Mouse (Mus musculus) kidney, embryonic 16.5 days (tissue): ENCODE results near the gene Phf21a. TPM values are rescaled to one million over a fixed set of nuclear protein-coding genes. Genes with fewer than 3 reads are reported as not detected.
A peak's percentile ranks its signal among the peaks of the same experiment; 100 is the strongest.
"Not testable (repeated sequence)": the region's sequence is repeated elsewhere in the genome, so short reads cannot be mapped to it uniquely, and the experiment has no call there.

Experiments used
- ATAC-seq: fragments of 200-750 bp; cut with Nextera tagmentation; 2 replicates; pipeline ENCODE4 v1.8.0; 2017; ENCODE audit warnings: moderate TSS enrichment; ENCODE audit not compliant: low FRiP score, low TSS enrichment
- H3K27ac ChIP-seq: fragments of 300-500 bp; sonication (generic); 2 replicates; pipeline ENCODE4 v1.5.1; 2014; ENCODE audit warnings: low read length
- H3K27me3 ChIP-seq: fragments of 300-500 bp; sonication (generic); 2 replicates; pipeline ENCODE4 v1.6.1; 2014; ENCODE audit warnings: low read length, control low read depth, mixed read lengths; ENCODE audit not compliant: insufficient read depth
- H3K36me3 ChIP-seq: fragments of 300-500 bp; sonication (generic); 2 replicates; pipeline ENCODE4 v1.6.1; 2014; ENCODE audit warnings: low read length, control low read depth, mixed read lengths; ENCODE audit not compliant: insufficient read depth
- H3K4me1 ChIP-seq: fragments of 300-500 bp; sonication (generic); 2 replicates; pipeline ENCODE4 v1.6.1; 2014; ENCODE audit warnings: low read length, control low read depth, mixed read lengths; ENCODE audit not compliant: insufficient read depth
- H3K4me2 ChIP-seq: fragments of 300-500 bp; sonication (generic); replicated peaks from 2 replicates; pipeline ENCODE4 v1.6.1; 2014; ENCODE audit warnings: low read depth, low read length
- H3K4me3 ChIP-seq: fragments of 300-500 bp; sonication (generic); 2 replicates; pipeline ENCODE4 v1.5.1; 2014; ENCODE audit warnings: mild to moderate bottlenecking, low read length
- H3K9ac ChIP-seq: fragments of 300-500 bp; sonication (generic); replicated peaks from 2 replicates; pipeline ENCODE4 v1.6.1; 2014; ENCODE audit warnings: low read length
- H3K9me3 ChIP-seq: fragments of 300-500 bp; sonication (generic); 2 replicates; pipeline ENCODE4 v1.6.1; 2016; ENCODE audit warnings: low read length, control low read depth
- WGBS: fragments of 180-500 bp; shearing (Covaris S2); extraction: QIAGEN DNeasy Blood & Tissue Kit; methylation state at CpG from one replicate; pipeline ENCODE4 v1.1.7; 2014; 5-methylcytosine and 5-hydroxymethylcytosine counted together
- polyA plus RNA-seq: library from polyadenylated mRNA; unstranded; fragments of >200 nt; fragmentation: Nextera tagmentation; extraction: Ambion mirVana; gene quantifications from 2 replicates; pipeline ENCODE4 v1.2.1, GENCODE M21; 2015

The Phf21a gene
- polyA plus RNA-seq, 1 experiment from 2014 or later = 25.2 TPM

DNA sequence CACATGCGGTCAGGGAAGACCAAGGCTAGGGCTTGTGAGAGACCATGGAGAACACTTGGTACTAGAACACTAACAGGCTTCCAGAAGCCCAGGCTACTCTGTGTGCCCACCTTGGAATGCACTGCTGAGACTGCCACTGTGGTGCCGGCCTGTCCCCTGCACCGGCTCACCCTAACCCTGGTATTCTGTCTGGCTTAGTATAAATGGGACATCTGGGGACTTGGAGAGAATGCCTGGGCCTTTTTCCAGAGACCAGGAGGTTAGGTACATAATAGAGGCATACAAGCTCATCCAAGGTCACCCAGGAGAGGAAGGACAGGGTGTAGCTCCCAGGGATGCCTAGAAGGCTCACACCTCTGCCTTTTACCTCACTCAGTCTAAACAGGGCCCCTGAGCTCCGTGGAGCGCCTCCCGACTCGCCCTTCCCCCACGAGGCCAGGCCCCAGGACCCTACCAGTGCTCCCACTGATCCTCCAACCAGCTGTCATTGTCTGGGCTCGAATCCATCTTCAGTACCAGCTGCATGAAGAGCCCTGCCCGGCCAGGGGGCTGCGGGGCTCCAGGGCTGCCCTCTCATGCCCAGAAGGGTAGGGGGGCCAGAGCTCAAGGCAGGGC, 298.9 kb downstream of the Phf21a start:
- Histone ChIP-seq H3K4me3 (peak overlapping the region; percentile 46), H3K4me1 (peaks cover 46% of the 10 kb centered on the region)
- no peak for ATAC-seq

DNA sequence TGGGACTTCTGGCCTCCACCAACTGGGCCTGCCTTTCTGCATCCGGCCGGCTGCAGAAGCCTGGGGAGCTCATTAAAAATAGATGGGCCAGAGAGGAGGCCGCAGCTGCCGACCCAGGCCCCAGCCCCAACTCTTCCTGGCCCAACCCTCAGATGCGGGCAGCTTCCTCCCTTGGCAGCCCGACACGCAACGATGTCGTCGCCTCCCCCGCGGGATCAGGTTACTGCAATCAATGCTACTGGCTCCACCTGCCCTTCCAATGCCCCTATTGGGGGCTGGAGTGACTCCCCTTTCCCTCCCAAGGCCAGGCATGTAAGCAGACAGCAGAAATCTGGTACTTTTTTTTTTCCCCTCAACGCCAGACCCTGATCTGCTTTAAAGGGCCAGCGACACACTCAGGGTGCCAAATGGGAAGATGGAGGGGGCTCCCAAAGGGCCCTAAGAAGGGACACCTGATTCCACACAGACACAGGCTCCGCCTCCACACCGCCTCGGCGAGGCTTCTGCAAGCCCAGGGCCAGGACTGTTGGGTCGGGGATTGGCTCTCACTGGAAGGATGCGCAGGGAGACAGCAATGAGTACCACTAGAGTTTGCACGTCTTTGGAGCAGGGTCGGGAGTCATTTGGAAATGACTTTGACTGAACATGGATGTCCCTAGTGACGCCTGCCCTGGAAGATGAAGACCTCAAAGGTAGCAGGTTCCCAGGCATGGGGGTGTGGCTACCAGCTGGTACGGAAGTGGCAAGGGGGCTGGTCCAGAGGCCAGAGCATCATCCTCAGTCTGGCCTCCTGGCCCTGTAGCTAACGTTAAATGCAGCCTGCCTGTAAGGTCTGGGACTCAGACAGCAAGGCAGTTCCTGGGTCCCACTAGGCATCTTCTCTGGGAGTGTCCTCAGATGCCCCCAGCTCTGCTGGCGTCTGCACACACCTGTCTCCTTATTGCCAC, 299.7 kb downstream of the Phf21a start:
- Histone ChIP-seq H3K4me2 (peak overlapping the region; percentile 64), H3K36me3 (no peaks in the 10 kb centered on the region), H3K9me3 (no peaks in the 10 kb centered on the region), H3K27me3 (no peaks in the 10 kb centered on the region), H3K27ac (peak overlapping the region; percentile 84), H3K4me1 (peaks cover 46% of the 10 kb centered on the region), H3K4me3 (peak overlapping the region; percentile 46), H3K9ac (peak overlapping the region; percentile 67)
- WGBS = 4% methylated on average over 26 of the region's 26 CpGs
- peak; percentile 1; the same call in 1 of the 2 replicates for ATAC-seq

More for the DNA sequence above, 298.9 kb downstream of the Phf21a start:
- Histone ChIP-seq H3K4me2 (peak overlapping the region; percentile 64), H3K27ac (peak overlapping the region; percentile 84), H3K36me3 (peaks cover 5% of the 10 kb centered on the region), H3K9ac (peak overlapping the region; percentile 67), H3K9me3 (no peaks in the 10 kb centered on the region), H3K27me3 (no peaks in the 10 kb centered on the region)
- 17% methylated on average over 11 of the region's 11 CpGs for WGBS

DNA sequence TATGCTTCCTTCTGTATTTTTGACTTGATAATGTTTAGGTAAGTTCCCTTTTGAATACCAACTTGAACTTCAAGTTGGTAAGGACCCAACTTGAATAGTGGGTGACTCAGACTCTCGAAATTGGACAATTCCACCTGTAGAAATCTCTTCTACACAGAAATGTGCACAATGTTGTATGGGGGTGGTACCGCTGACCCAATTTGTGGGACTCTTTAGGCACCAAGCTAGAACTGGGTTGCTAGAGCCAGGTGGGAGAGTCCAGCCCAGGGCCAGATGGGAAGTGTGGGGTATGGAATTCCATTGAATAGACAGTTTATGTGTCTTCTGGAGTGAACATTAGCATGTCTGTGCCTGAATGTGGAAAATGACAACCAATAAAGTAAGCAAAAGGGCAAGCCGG, 302.6 kb downstream of the Phf21a start:
- Histone ChIP-seq H3K4me2 (no peak overlapping the region), H3K27me3 (no peaks in the 10 kb centered on the region), H3K9me3 (no peaks in the 10 kb centered on the region), H3K4me1 (peaks cover 27% of the 10 kb centered on the region), H3K27ac (no peak overlapping the region), H3K4me3 (no peak overlapping the region), H3K9ac (no peak overlapping the region), H3K36me3 (no peaks in the 10 kb centered on the region)
- 84% methylated on average over 3 of the region's 3 CpGs for WGBS
- no peak for ATAC-seq

DNA sequence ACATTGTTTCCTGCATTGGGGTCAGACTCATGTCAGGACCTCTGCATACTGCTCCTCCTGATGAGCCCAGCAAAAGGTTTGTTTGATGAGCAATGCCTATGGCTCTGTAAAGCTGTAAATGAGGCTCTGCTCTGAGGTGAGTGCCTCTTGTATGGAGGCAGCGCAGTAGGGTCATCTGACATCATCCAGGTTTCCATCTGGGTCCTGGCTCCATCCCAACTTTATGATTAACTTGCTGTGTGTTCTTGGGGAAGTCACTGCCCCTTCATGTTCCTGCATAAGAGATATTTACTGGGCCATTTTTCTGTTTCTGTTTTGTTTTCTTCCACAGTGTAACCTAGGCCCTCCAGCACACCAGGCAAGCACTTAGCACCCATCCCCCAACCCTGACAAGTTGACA, 304.5 kb downstream of the Phf21a start:
- H3K4me3 ChIP-seq = no peak overlapping the region
- H3K27ac ChIP-seq = no peak overlapping the region
- WGBS = 64% methylated on average over 1 of the region's 1 CpGs
- peaks cover 16% of the 10 kb centered on the region for H3K4me1 ChIP-seq
- H3K4me2 ChIP-seq = no peak overlapping the region
- ATAC-seq = no peak
- H3K27me3 ChIP-seq = no peaks in the 10 kb centered on the region
- no peaks in the 10 kb centered on the region for H3K9me3 ChIP-seq
- no peak overlapping the region for H3K9ac ChIP-seq
- no peaks in the 10 kb centered on the region for H3K36me3 ChIP-seq

DNA sequence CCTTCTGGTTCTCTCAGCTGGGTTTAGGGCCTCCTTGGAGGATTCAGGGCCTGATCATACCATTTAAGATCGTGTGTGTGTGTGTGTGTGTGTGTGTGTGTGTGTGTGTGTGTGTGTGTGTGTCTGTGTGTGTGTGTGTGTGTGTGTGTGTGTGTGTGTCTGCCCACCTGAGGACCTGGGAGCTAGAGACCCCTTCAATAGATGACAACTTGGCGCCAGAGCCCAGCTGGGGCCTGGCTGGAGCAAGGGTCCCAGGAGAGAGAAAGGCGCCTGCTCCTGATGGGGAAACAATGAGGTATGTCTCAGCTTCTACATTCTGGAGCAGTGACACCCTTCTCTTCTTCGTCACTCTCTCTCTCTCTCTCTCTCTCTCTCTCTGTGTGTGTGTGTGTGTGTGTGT, 307.0 kb downstream of the Phf21a start:
- not testable (repeated sequence) for H3K27ac ChIP-seq, H3K9me3 ChIP-seq, H3K9ac ChIP-seq, H3K4me3 ChIP-seq, H3K4me2 ChIP-seq, H3K36me3 ChIP-seq, H3K4me1 ChIP-seq, ATAC-seq, H3K27me3 ChIP-seq
- 70% methylated on average over 4 of the region's 4 CpGs for WGBS

DNA sequence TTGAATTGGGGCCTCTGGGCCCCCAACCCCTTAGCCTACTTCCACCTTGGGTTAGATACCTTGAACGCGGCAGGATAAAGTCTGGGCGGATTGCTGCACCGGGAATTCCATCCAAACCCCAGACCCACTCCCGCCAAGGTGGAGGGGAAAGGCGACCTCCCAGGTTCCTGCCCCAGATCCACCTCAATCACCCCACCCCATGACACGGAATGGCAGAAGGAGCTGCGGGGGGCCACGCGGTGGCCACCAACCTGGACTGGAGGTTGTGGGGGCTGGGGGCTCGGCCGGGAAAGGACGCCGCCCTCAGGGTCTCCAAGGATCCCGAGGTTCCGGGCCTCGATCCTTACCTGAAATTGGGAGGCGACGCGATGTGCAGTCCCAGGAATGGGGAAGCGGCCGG, 307.8 kb downstream of the Phf21a start:
- Histone ChIP-seq H3K4me1 (peaks cover 8% of the 10 kb centered on the region), H3K36me3 (peaks cover 12% of the 10 kb centered on the region; the same call in 1 of the 2 replicates), H3K9ac (peak overlapping the region; percentile 77), H3K4me2 (peak overlapping the region; percentile 91), H3K9me3 (no peaks in the 10 kb centered on the region), H3K4me3 (peak overlapping the region; percentile 58), H3K27ac (no peak overlapping the region), H3K27me3 (no peaks in the 10 kb centered on the region)
- 3% methylated on average over 22 of the region's 22 CpGs for WGBS
- ATAC-seq = no peak; the same call in 1 of the 2 replicates

DNA sequence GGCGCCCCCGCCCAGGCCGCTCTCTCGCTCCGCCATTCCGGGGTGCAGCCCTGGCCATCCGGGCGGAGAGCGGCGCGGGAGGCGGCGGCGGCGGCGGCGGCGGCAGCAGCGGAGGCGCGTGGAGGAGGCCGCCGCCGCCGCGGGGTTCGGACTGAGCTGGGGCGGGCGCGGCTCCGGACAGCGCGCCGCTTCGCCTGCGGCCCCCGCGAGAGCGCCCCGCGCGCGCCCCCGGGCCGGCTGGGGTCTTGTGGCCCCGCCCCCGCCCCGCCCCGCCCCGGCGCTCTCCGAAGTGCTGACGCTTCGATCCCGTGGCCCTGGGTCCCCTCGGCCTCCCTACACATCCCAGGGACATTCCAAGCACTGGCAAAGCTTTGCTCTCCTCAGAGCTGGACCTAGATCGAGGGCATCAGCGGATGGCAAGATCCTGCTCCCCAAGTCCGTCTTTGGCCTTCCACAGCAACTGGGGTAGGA, 308.2 kb downstream of the Phf21a start, which contains the start of gene Mapk8ip1:
Mapk8ip1 (minus strand) TSS at position 173 of the 471 bp plus-strand sequence.
- Histone ChIP-seq H3K9ac (peak within 1 kb of the TSS; percentile 77), H3K4me3 (peak within 1 kb of the TSS; percentile 58), H3K36me3 (peaks cover 12% of the 10 kb centered on the region; the same call in 1 of the 2 replicates), H3K9me3 (no peaks in the 10 kb centered on the region), H3K27me3 (no peaks in the 10 kb centered on the region), H3K27ac (no peak within 1 kb of the TSS), H3K4me2 (peak within 1 kb of the TSS; percentile 91), H3K4me1 (peaks cover 8% of the 10 kb centered on the region)
- peak; percentile 84 for ATAC-seq
- 2% methylated on average over 37 of the region's 59 CpGs for WGBS

DNA sequence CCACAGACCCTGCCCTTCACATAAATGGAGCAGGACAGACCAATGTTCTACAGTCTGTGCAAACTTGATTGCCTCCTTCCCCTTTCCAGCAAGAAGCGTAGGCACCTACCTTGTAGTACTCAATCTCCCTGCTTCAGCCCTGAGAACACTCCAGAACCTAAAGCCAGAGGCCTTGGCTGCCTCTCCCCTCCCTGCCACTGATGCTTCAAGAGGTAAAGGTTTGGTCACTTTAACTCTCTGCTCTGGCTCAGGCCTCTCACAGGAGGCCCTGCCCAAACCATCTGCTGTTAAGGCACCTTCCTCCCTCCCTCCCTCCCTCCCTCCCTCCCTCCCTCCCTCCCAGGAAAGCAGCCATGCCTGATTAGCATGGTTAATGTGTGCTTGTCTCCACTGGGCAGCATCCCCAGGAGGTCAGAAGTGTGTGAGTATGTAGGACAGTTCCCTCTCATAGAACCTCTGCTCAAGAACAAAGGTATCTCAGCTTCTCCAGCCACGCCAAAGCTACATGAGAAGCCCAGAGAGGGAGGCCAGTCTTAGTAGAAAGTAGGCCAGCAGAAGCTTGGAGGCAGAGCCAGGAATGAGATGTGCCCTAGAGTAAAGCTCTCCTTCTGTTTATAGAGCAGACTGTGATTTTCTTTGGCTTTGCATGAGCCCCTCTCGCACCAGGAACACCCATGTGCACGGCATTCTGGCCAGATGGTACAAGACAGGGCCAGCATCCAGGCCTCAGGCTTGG, 309.8 kb downstream of the Phf21a start:
- H3K27ac ChIP-seq = no peak overlapping the region
- no peaks in the 10 kb centered on the region for H3K27me3 ChIP-seq
- H3K4me2 ChIP-seq = no peak overlapping the region
- H3K4me1 ChIP-seq = peaks cover 8% of the 10 kb centered on the region
- peaks cover 12% of the 10 kb centered on the region; the same call in 1 of the 2 replicates for H3K36me3 ChIP-seq
- no peak overlapping the region for H3K9ac ChIP-seq
- ATAC-seq = no peak
- no peaks in the 10 kb centered on the region for H3K9me3 ChIP-seq
- H3K4me3 ChIP-seq = no peak overlapping the region
- 79% methylated on average over 4 of the region's 4 CpGs for WGBS

DNA sequence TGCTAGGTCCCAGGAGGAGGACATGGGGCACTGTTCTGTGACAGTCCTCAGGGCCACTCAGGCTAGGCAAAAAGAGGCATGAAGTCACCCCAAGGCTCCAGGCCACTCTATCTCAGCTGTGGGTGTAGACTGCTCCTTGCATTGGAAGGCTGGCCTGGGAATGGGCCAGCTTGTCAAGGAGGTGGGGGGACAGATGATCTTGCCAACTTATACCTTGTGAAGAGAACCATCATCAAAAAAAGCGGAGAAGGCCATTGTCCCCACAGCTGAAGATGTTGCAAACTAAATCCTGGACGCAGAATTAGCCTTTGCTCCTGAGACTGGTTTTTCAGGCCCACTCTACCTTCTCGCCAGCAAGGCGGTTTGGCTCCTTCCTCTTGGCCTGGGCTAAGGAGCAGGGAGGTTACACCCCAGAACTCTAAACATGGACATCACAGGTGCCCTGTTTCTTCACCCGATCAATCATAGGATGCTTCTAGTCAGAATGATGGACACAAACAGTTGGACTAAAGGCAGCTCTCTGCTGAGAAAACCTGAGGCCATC, 310.9 kb downstream of the Phf21a start:
- H3K4me3 ChIP-seq = no peak overlapping the region
- H3K4me1 ChIP-seq = peaks cover 8% of the 10 kb centered on the region
- no peaks in the 10 kb centered on the region for H3K27me3 ChIP-seq
- H3K36me3 ChIP-seq = peaks cover 14% of the 10 kb centered on the region
- no peak overlapping the region for H3K9ac ChIP-seq
- H3K9me3 ChIP-seq = no peaks in the 10 kb centered on the region
- H3K4me2 ChIP-seq = no peak overlapping the region
- ATAC-seq = no peak
- no peak overlapping the region for H3K27ac ChIP-seq
- 97% methylated on average over 5 of the region's 5 CpGs for WGBS
